Mouse (Mus musculus) lung, adult 2 months (tissue): ENCODE data around the gene Dctn5.

Experiments
- CTCF ChIP-seq: fragments of 200-500 bp; IDR thresholded peaks from 2 replicates; pipeline ENCODE4 v1.5.1; 2011; ENCODE audit warnings: mild to moderate bottlenecking, low read length, control low read depth; ENCODE audit not compliant: insufficient read depth
- POLR2A ChIP-seq: fragments of 200-500 bp; IDR thresholded peaks from 2 replicates; pipeline ENCODE4 v1.6.1; 2011; ENCODE audit warnings: low read depth, mild to moderate bottlenecking, control low read depth, low read length, borderline replicate concordance; ENCODE audit errors: extremely low read depth

- peak; percentile 65 for TF ChIP-seq CTCF
- TF ChIP-seq POLR2A = no peak
Observed at GRCm38 (mm10) chr7:122099222-122099621, 33.6 kb upstream of the Dctn5 start.
